Mouse (Mus musculus) frontal cortex, adult (tissue): Measurements from ENCODE around the gene Camk2g.

Experiments used
- ATAC-seq: cut with Nextera tagmentation; 2 replicates; pipeline ENCODE4 v1.9.2; 2017; ENCODE audit warnings: mild to moderate bottlenecking, moderate library complexity, mixed read lengths; ENCODE audit not compliant: low TSS enrichment

Camk2g gene

GRCm38 (mm10) chr14:20806116-20806840 lies 12.4 kb upstream of the Camk2g start:
- ATAC-seq = no peak

GRCm38 (mm10) chr14:20804964-20805672 lies 11.2 kb upstream of the Camk2g start:
- ATAC-seq = peak; percentile 67

GRCm38 (mm10) chr14:20804481-20804880 lies 10.6 kb upstream of the Camk2g start:
- no peak for ATAC-seq

- peak; percentile 69 for ATAC-seq
Observed at GRCm38 (mm10) chr14:20803606-20803938, 9.7 kb upstream of the Camk2g start.

- peak; percentile 20 for ATAC-seq
Observed at GRCm38 (mm10) chr14:20802926-20803605, 9.2 kb upstream of the Camk2g start.

GRCm38 (mm10) chr14:20798761-20799160 lies 4.9 kb upstream of the Camk2g start:
- ATAC-seq = peak; percentile 78

- no peak for ATAC-seq
Observed at GRCm38 (mm10) chr14:20798300-20798699, 4.4 kb upstream of the Camk2g start.

- no peak for ATAC-seq
Observed at GRCm38 (mm10) chr14:20796643-20797042, 2.8 kb upstream of the Camk2g start.

- ATAC-seq = no peak
Observed at GRCm38 (mm10) chr14:20796170-20796569, 2.3 kb upstream of the Camk2g start.

- ATAC-seq = no peak
Observed at GRCm38 (mm10) chr14:20795423-20796152, 1.7 kb upstream of the Camk2g start.

GRCm38 (mm10) chr14:20794589-20794988 lies 701 bp upstream of the Camk2g start:
- ATAC-seq = no peak

- ATAC-seq = no peak
Observed at GRCm38 (mm10) chr14:20792922-20793757, 748 bp downstream of the Camk2g start.

- peak; percentile 17; the same call in 1 of the 2 replicates for ATAC-seq
Observed at GRCm38 (mm10) chr14:20792243-20792921, 1.5 kb downstream of the Camk2g start.

GRCm38 (mm10) chr14:20791511-20792242 lies 2.2 kb downstream of the Camk2g start:
- 0 out of 2 replicates have a peak, but pooled peaks have one; percentile 4 for ATAC-seq

GRCm38 (mm10) chr14:20790996-20791395 lies 2.9 kb downstream of the Camk2g start:
- ATAC-seq = peak; percentile 6; the same call in 1 of the 2 replicates

GRCm38 (mm10) chr14:20790445-20790844 lies 3.4 kb downstream of the Camk2g start:
- ATAC-seq = peak; percentile 5; the same call in 1 of the 2 replicates

- ATAC-seq = no peak
Observed at GRCm38 (mm10) chr14:20789593-20789992, 4.3 kb downstream of the Camk2g start.

GRCm38 (mm10) chr14:20788151-20788550 lies 5.7 kb downstream of the Camk2g start:
- ATAC-seq = no peak

GRCm38 (mm10) chr14:20786611-20787015 lies 7.3 kb downstream of the Camk2g start:
- peak; percentile 28; the same call in 1 of the 2 replicates for ATAC-seq

- no peak for ATAC-seq
Observed at GRCm38 (mm10) chr14:20786020-20786419, 7.9 kb downstream of the Camk2g start.
